ENCODE assay signal across 9 mouse cellular contexts in the genomic region with DNA sequence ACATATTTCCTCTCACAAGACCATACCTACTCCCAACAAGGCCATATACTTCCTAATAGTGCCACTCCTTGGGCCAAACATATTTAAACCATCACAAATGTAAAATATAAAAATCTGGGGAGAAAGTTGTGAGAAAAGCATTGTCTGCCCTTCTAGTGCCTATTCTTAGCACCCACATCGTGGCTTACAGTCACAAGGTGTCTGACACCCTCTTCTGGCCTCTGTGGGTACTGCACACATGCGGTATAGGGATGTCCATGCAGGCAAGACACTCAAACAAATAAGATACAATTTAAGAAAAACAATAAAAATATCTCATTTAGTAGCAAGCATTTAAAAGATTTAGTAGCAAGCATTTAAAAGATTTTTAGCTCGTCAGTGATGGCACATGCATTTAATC. TPM values are rescaled to one million over a fixed set of nuclear protein-coding genes. Genes with fewer than 3 reads are reported as not detected.
DNase-seq lines count a peak whose midpoint lies in the region; ATAC-seq and TF ChIP-seq lines count a peak whose summit lies in the region.
"Had no signal": no experiment of that assay in that cellular context is flagged by ENCODE, and none has a peak within 500 bp of the region (broad histone marks: within the 10 kb centered on the region; RNA-seq: fewer than 3 reads in every experiment).

No protein-coding gene starts in this region.

- 0 out of 2 replicates have a peak, but pooled peaks cover 2% of the 10 kb centered on the region for H3K36me3 ChIP-seq in hindbrain, embryonic 11.5 days (ENCODE audit: control insufficient read depth, insufficient read depth, low read length)
- peaks cover 42% of the 10 kb centered on the region for H3K36me3 ChIP-seq in hindbrain, embryonic 12.5 days
- H3K36me3 ChIP-seq in embryonic facial prominence, embryonic 14.5 days (ENCODE audit: control insufficient read depth, insufficient read depth, low read length): peaks cover 60% of the 10 kb centered on the region

- WGBS in hindbrain, embryonic 11.5 days: 63% methylated on average over 3 of the region's 3 CpGs
- 48% methylated on average over 3 of the region's 3 CpGs for WGBS in hindbrain, embryonic 12.5 days
- 53% methylated on average over 3 of the region's 3 CpGs for whole genome bisulfite sequencing in bone marrow, adult 2 months
- WGBS in embryonic facial prominence, embryonic 14.5 days: 52% methylated on average over 3 of the region's 3 CpGs

- peak; percentile 83 for DNase-seq in hindbrain, embryonic 11.5 days (ENCODE audit: low spot score)
- DNase-seq in embryonic facial prominence, embryonic 14.5 days (ENCODE audit: low spot score): peak; percentile 72
- peak; percentile 85 to 92 for DNase-seq in heart, postnatal 14 days
- DNase-seq in left cerebral cortex, adult 18-20 months (ENCODE audit: low spot score in 2 of 2): peak; percentile 57 to 78
- DNase-seq in spleen, postnatal 10 days (ENCODE audit: low spot score in 2 of 2): peak; percentile 79 to 90

- H3K9me3 ChIP-seq in hindbrain, embryonic 11.5 days (ENCODE audit: control insufficient read depth, low read length): no peaks in the 10 kb centered on the region
- no peaks in the 10 kb centered on the region for H3K9me3 ChIP-seq in hindbrain, embryonic 12.5 days (replicated peaks)
- no peaks in the 10 kb centered on the region for H3K9me3 ChIP-seq in embryonic facial prominence, embryonic 14.5 days (ENCODE audit: control insufficient read depth, low read length)

- H3K27ac ChIP-seq in hindbrain, embryonic 11.5 days (ENCODE audit: low read depth, low read length): no peak overlapping the region
- no peak overlapping the region for H3K27ac ChIP-seq in hindbrain, embryonic 12.5 days
- no peak overlapping the region for H3K27ac ChIP-seq in bone marrow, adult 2 months (ENCODE audit: control insufficient read depth, insufficient read depth, low read depth, low read length, poor library complexity)
- no peak overlapping the region for H3K27ac ChIP-seq in embryonic facial prominence, embryonic 14.5 days (replicated peaks; ENCODE audit: low read depth, low read length)

- intact Hi-C loops in heart, postnatal 14 days (cut with DNase I): loop anchor here (1.0 kb wide), 1 partner anchor 57 kb away; no protein-coding TSS in a partner anchor

- no peak overlapping the region for H3K4me3 ChIP-seq in hindbrain, embryonic 11.5 days (ENCODE audit: low read depth, low read length)
- no peak overlapping the region for H3K4me3 ChIP-seq in hindbrain, embryonic 12.5 days
- no peak overlapping the region for H3K4me3 ChIP-seq in bone marrow, adult 2 months (replicated peaks; ENCODE audit: control insufficient read depth, low read depth, low read length)
- H3K4me3 ChIP-seq in embryonic facial prominence, embryonic 14.5 days (ENCODE audit: low read depth, low read length): no peak overlapping the region
- H3K4me3 ChIP-seq: myocyte had no signal

- H3K4me1 ChIP-seq in hindbrain, embryonic 11.5 days (replicated peaks; ENCODE audit: control insufficient read depth, insufficient read depth, low read length): no peaks in the 10 kb centered on the region
- no peaks in the 10 kb centered on the region for H3K4me1 ChIP-seq in hindbrain, embryonic 12.5 days
- H3K4me1 ChIP-seq in bone marrow, adult 2 months (ENCODE audit: control insufficient read depth, insufficient read depth, low read length): no peaks in the 10 kb centered on the region
- H3K4me1 ChIP-seq in embryonic facial prominence, embryonic 14.5 days (ENCODE audit: control insufficient read depth, insufficient read depth, low read length): no peaks in the 10 kb centered on the region

- TF ChIP-seq CTCF in bone marrow, adult 2 months (IDR thresholded peaks at IDR 0.05; ENCODE audit: control insufficient read depth, insufficient read depth, low read length): peak; percentile 83

- H3K4me2 ChIP-seq in hindbrain, embryonic 11.5 days (replicated peaks; ENCODE audit: low read depth, low read length): no peak overlapping the region
- H3K4me2 ChIP-seq in hindbrain, embryonic 12.5 days (replicated peaks): no peak overlapping the region
- H3K4me2 ChIP-seq in embryonic facial prominence, embryonic 14.5 days (ENCODE audit: low read depth, low read length): no peak overlapping the region

- no peaks in the 10 kb centered on the region for H3K27me3 ChIP-seq in hindbrain, embryonic 11.5 days (ENCODE audit: control insufficient read depth, insufficient read depth, low read length)
- H3K27me3 ChIP-seq in hindbrain, embryonic 12.5 days: no peaks in the 10 kb centered on the region
- no peaks in the 10 kb centered on the region for H3K27me3 ChIP-seq in embryonic facial prominence, embryonic 14.5 days (replicated peaks; ENCODE audit: control insufficient read depth, insufficient read depth, low read length)

- peak; percentile 66; the same call in 1 of the 2 replicates for ATAC-seq in hindbrain, embryonic 11.5 days (ENCODE audit: low FRiP score)
- ATAC-seq in hindbrain, embryonic 12.5 days (ENCODE audit: low FRiP score): no peak
- ATAC-seq in embryonic facial prominence, embryonic 14.5 days (ENCODE audit: low read depth): no peak
- peak; percentile 99 for ATAC-seq in megakaryocyte progenitor cell, adult 5-6 weeks (replicated peaks; ENCODE audit: poor library complexity)

- H3K9ac ChIP-seq in hindbrain, embryonic 11.5 days (ENCODE audit: low read depth, low read length): no peak overlapping the region
- H3K9ac ChIP-seq in hindbrain, embryonic 12.5 days: no peak overlapping the region
- H3K9ac ChIP-seq in embryonic facial prominence, embryonic 14.5 days (ENCODE audit: low read depth, low read length): no peak overlapping the region

- TF ChIP-seq POLR2A in bone marrow, adult 2 months (IDR thresholded peaks at IDR 0.05; ENCODE audit: borderline replicate concordance, control insufficient read depth, low read depth, low read length): no peak

RNA-seq across cellular contexts. Expression of a gene that starts 23.8 kb away (rescaled TPM):
- 164 and 192 TPM in 2 replicates for polyA plus RNA-seq in hindbrain, embryonic 11.5 days (2014; fragmentation: Nextera tagmentation; extraction: Ambion mirVana)
- 183 and 203 TPM in 2 replicates for polyA plus RNA-seq in hindbrain, embryonic 12.5 days (2016; fragmentation: Nextera tagmentation; extraction: Ambion mirVana)
- 49.9 and 69.5 TPM in 2 replicates for polyA plus RNA-seq in bone marrow, adult 2 months (2011; ENCODE audit: insufficient read depth, insufficient read length, low replicate concordance, missing spikeins)
- polyA plus RNA-seq in embryonic facial prominence, embryonic 14.5 days (2014; fragmentation: Nextera tagmentation; extraction: Ambion mirVana): 331 and 346 TPM in 2 replicates
- total RNA-seq in heart, postnatal 14 days (2021): 100 to 1,000 TPM; 467 to 472 TPM
- total RNA-seq in left cerebral cortex, adult 18-20 months (2021): 10 to 100 TPM; 40.9 to 45.3 TPM
- total RNA-seq in megakaryocyte progenitor cell, adult 5-6 weeks (2015): 78.2 and 84.2 TPM in 2 replicates
- total RNA-seq in megakaryocyte progenitor cell, adult 5-6 weeks (2017): 139 and 140 TPM in 2 replicates

Comparison
In these comparisons a context has a peak if more than half of its experiments do, and no peak if none do; other contexts are left out.
1. ATAC-seq: peak in hindbrain, embryonic 11.5 days (single experiment) and megakaryocyte progenitor cell, adult 5-6 weeks (single experiment); none in hindbrain, embryonic 12.5 days (single experiment) and embryonic facial prominence, embryonic 14.5 days (single experiment).
2. Peak in every context shown above with its lines, with median percentiles within 50 percentile points of each other: DNase-seq.